Mouse (Mus musculus) retina, postnatal 7 days (tissue): ENCODE data around the gene 1700023F06Rik.

Source experiments
- DNase-seq: peaks from one replicate; pipeline ENCODE4 v3.0.0-alpha.2; 2012; ENCODE audit warnings: low read depth, low spot score

1700023F06Rik gene

DNA sequence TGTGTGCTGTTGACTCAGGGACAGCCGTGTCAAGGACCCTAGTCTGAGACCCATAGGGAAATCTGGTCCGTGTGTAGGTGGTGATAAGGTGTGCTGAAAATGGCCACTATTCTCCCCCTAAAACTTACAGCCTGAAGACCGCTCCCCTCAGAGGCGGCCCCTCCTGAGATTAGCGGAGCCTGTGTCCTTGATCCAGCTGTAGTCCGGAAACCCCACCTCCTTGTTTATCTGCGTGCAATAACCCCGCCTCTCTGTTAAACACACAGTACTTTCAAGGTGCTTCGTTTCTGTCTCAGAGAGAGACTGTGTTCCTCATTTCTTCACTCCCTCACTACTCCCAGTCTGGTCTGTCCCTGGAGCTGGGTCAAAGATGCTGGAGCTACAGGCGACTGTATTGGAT lies 44.0 kb downstream of the 1700023F06Rik start:
- DNase-seq, result no peak

DNA sequence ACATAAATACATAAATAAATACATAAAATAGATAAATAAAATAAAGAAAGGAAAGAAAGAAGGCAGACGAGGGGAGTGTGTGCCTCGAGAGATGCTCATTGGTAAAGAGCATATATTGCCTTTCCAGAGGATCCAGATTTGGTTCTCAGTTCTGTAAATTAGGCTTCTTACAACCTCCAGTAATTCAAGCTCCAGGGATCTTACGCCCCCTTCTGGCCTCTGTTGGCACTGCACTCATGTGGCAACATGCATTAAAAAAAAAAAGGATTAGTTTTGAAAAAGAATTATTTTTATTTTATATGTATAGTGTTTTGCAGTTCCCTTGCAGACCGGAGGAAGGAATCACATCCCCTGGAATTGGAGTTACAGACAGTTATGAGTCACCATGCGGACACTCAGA lies 46.2 kb downstream of the 1700023F06Rik start:
- no peak for DNase-seq

- DNase-seq, result no peak
Measured at GRCm38 (mm10) chr11:103161449-103161848, 46.9 kb downstream of the 1700023F06Rik start.

GRCm38 (mm10) chr11:103160738-103161137 lies 47.6 kb downstream of the 1700023F06Rik start:
- no peak for DNase-seq

- DNase-seq, result peak; percentile 84
Measured at GRCm38 (mm10) chr11:103158621-103159478, 49.5 kb downstream of the 1700023F06Rik start.

DNA sequence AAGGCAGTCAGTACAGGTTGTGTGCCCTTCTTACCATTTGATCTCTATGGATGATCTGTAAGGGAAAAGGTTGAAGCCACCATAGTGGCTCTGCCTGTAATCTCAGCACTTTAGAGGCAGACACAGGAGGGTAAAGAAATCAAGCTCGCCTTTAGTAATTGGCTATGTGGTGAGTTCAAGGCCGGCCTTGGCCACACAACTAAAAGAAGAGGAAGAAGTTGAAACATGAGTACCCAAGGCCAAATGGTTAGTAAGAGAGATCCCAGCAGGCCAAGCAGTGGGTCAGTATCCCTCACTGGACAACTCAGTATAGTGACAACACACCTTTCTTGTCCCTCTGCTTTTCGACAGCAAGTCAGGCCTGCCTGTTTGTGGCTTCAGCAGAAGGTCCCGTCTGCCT lies 58.6 kb downstream of the 1700023F06Rik start:
- DNase-seq, result no peak
